Mouse (Mus musculus) right cerebral cortex, postnatal 36 days (tissue): ENCODE data around the gene Ndufaf7.

ENCODE experiments used
- DNase-seq, 2 experiments: peaks; one replicate each; pipeline ENCODE4 v3.0.0; 2022; ENCODE audit warnings: low spot score in 2 of 2, mixed read lengths in 1 of 2

The Ndufaf7 gene

DNA sequence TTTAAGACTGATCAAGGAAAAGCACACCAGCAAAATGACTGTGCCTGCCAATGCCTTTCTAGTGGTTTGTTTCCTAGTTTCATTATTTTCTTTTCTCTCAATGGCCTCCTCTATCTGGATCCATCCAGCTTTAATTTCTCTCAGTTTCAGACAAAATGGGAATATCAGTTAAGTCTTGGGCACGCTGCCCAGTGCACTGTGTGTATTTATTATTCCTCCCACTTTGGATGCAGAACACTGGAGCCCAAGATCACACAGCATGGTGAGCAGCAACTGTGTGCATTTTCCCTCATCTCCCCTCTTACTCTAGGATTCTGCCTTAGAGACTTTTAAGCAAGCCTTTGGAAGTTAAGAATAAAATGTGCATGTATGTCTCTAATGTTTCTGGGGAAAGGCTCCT, 27.5 kb downstream of the Ndufaf7 start:
- DNase-seq: peak in 1 of 2 experiments; percentile 12

DNA sequence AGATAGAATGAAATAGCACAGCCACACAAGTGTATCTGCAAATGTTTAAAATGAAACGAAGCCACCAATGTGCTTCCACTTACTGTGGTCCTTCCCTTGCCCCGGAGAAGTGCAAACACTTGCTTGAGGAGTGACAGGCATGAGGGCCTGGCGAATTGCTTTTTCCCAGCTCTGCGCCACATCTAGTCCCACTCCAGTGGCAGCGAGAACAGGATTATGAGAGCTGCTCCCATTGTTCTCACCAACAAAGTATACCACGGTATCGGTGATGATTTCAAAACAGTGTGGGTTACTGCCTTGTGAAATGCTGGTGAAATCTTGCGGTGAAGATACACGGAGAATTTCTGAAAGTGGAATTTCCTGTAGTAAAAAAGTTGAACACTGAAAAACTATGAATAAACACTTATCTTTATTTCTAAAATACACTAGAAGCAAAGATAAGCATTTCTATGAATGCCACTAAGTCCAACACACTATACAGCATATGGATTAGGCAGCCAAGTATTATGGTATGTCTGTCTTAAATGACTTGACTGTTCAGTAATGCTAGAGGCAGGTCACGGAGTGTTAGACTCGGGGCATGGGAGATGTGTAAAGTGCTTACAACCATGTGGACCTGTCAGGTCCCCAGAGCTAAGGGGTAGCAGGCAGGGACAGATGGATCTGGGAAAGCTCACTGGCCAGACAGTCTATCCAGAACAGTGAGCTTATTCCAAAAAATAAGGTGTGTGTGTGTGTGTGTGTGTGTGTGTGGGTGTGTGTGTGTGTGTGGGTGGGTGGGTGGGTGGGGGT, 29.4 kb downstream of the Ndufaf7 start:
- no peak for DNase-seq

DNA sequence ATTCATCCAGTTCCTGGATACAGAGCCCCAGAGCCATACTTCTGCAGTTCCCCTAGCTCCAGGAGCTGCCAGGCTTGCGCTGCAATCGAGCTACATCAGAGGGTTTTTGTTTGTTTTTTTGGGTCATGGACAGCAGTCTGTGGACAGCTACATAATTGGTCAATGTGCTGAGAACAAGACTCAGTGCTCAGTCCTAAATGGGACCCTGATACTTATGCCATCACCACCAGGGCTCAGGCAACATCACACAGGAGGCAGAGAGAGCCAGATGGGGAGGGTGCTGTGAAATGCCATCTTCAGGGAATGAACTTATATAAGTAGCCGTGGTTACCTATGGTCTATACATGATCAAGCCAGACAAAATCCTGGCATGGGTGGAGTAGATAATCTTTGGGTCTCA, 31.6 kb downstream of the Ndufaf7 start:
- no peak for DNase-seq

DNA sequence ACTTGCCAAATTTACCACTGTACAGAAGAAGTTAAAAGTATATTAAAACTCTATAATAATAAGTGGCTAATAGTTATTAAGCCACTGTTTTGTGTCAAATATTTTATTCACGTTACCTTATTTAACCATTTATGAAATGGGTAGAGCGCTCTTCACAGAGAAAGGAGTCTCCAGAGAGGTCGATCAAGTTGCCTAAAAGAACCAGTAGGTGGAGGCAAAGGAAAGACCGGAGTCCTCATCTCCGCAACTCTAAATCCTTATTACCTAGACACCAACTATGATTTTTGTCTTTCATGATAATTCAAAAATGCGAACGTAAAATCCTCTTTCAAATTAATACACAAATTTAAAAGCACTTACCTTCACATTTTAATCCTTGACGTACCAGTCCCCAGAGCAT, 46.2 kb downstream of the Ndufaf7 start:
- no peak for DNase-seq

DNA sequence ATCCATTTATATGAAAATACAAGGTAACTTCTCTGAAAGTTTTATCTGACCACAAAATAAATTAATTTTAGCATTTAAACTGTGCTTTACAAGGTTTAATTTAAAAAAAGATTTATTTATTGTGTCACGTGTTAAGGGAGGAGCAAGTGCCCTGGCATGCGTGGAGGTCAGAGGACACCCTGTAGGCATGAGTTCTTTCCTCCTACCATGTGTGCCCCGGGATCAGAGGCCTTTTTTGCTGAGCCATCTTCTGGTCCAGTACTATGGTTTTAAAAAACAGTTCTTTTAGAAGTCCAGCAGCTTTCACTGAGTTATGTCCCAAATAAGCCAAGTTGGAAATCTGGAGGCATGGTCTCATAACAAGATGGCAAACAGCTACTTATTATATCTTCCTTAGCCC, 46.8 kb downstream of the Ndufaf7 start:
- DNase-seq: no peak

DNA sequence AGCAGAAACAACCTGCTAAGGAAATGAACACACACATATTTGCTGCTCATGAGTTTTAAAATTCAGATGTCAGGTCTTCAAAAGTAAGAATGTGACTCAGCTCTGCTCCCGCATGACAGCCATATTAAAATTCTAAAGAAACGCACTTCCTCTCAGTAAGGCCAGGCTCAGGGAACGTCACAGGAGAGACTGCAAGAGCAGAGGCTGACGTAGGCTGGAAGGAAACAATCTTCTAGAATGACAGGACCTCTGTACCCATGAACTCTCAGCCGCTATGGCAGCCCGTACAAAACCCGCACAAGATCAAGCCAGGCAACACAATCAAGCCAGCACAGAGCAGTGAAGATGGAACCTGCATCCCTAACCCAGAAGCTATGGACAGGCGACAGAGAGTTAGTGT, 52.1 kb downstream of the Ndufaf7 start:
- no peak for DNase-seq

DNA sequence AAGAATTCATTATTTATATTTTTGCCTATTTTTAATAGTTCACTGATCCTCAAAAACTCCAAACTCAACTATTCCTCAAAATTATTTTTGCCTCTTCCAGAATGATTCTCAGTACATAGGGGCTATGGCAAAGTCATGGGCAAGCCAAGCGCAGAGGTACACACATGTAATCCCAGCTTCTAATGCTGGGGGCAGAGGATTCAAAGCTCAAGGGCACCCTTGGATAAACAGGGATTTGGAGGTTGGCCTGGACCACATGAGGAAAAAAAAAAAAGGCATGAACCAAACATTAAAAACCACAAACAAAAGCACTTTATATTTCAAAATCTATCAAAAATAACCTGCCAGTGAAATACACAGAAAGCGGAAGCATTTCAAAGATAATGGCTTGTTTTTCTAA, 54.6 kb downstream of the Ndufaf7 start:
- no peak for DNase-seq

DNA sequence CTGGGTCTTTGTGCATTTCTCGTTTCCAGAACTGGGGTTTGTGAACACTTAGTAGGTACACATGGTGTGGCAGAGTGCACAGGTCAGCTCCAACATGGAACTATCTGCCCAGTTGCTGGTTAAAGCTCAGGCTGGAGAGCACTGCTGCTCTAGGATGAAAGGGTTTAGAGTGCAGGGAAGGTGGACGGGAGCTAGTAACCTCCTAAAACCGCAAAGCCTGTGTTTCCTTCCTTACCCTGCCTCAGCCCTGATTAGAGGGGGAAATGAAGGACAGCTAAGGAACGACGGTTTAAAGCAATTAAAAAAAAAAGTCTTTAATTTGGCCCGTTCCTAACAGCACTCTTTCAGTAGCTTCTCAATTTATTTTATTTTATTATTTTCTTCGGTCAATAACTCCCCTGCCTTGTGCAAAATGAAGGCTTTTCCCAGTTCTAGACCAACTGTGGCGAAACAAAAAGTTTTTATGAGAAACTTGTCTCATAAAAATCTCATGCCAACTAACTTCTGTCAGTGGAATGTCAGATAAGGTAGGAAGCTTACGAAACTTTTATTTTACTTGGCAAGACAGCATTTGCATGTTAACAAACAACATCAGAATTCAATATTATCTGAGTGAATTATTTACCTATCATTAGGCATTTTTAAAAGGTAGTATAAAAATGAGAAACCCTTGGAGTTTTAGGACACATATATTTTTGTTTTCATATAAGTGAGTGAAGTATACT, 55.5 kb downstream of the Ndufaf7 start:
- no peak for DNase-seq

DNA sequence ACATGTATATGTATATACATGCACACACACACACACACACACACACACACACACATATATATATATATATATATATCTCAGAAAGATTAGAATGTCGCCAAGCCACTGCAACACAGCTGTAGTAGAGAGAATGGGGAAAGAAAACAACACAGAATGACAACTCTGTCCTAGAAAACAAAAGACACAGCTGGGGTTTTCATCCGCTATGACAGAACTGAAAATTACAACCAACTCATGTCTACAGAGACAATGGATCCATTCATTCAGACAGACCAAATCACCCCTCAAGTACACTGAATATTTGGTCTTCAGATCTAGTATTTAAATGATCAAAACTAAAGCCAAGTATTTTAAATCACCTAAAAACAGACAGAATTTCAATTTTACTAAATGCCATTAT, 56.7 kb downstream of the Ndufaf7 start:
- DNase-seq: no peak

DNA sequence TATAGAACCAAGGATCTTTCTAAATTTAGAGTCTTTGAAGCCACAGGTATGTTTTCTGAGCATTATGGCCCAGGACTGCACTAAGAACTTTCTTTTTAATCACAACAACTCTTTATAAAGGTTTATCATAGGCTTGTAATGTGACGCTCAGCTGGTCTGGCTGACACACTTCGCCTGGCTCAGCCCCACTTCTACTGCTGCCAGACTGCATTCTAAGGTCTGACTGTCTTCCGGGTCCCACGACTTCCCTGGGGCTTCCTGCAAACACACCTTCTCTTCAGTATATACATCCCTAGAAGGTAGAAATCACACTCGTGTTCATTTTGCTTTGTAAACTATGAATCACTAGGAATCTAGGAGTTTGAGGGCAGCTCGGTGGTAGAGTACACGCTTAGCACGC, 57.4 kb downstream of the Ndufaf7 start:
- DNase-seq: no peak

DNA sequence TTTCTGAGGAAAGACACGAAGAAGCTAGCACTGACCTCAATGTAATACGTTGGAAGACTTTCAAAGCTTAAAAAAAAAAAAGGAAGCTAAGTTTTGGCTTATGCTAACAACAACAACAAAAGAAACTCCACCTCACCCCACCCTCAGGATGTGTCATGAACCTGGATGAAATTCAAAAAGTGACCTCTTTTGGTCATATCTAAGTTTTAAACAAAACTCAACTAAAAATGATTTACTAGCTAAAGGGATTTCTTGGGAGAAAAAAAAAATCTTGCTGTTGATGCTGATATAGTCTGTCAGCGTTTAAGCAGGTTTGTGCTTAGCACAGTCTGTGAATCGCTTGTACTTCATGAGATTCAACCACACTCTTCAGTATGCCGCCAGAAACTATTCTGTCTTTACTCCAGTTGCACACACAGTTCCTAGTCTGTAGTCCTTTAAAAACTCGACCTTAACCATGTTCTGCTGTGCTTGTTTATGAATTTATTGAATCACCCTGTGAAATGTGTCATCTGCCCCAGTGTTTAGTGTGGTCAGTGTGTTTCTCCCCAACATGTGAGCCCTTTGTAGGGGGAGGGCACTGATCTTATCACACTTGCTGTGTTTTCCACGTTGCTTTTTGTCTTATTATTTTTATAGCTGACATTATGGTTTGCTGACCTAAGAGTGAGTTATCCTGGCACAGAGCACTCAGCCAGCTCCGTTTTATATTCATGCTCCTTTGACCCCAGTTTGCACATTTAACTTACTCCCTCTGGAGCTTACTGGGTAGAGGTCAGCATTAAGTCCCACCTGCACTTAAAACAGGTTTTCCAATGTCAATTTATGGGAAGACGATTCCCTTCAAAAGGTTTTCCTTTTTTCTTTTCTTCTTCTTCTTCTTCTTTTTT, 58.2 kb downstream of the Ndufaf7 start:
- DNase-seq: no peak
